Mouse (Mus musculus) embryonic fibroblast, embryonic 13.5 days (primary cell): ENCODE results near the gene Bbc3.

Experiments
- CTCF ChIP-seq: IDR thresholded peaks from 2 replicates; pipeline ENCODE4 v1.5.1; 2011; ENCODE audit warnings: mild to moderate bottlenecking, control low read depth, low read length, moderate library complexity, borderline replicate concordance; ENCODE audit not compliant: insufficient read depth
- POLR2A ChIP-seq: IDR thresholded peaks from 2 replicates; pipeline ENCODE4 v1.6.1; 2011; ENCODE audit warnings: low read depth, mild to moderate bottlenecking, control low read depth, low read length, moderate library complexity

DNA sequence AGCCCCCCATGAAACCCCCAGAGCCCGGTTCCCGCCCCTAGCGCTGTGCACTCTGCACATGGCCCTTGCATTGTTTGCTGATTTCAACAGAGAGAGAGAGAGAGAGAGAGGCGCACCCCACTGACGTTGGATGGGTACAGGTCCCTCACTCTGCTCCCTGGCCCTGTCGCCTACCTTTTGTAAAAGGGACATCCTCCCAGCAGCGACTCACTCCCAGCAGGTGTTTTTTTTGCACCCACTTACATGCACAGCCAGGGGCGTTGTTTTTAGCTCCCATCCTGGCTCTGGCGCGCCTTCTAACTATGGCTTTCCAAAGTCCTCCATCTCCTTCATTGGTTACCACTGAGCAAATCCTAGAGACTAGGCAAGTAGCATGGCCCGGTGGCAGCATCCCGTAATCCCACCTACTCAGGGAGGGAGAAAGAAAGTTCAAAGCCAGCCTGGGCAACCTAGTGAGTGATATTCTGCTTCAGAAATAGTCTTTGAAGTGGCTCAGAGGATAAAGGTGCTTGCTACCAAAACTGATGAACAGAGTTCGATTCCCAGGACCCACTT is 6.1 kb downstream of the Bbc3 start:
- TF ChIP-seq CTCF (no peak), POLR2A (no peak)
